Mouse (Mus musculus) CD4-positive naive resting alpha-beta T cell, adult 57 days (primary cell): Measurements from ENCODE around the gene Smurf2. TPM values are rescaled to one million over a fixed set of nuclear protein-coding genes. Genes with fewer than 3 reads are reported as not detected.

Experiments
- total RNA-seq: library from RNA; stranded (reverse); gene quantifications from one replicate; pipeline ENCODE4 v1.2.4, GENCODE M21; 2023

Gene Smurf2
- total RNA-seq: 66.1 TPM

GRCm38 (mm10) chr11:106920551-106921379, at the start of gene Smurf2:
Gene Smurf2 (minus strand): TSS chr11:106920715.

GRCm38 (mm10) chr11:106788775-106789459, 131.6 kb downstream of the Smurf2 start, which contains the start of the genes Ddx5 and Cep95:
Gene Ddx5 (minus strand): TSS chr11:106789185.
Gene Cep95 (plus strand): TSS chr11:106789252.

GRCm38 (mm10) chr11:106779388-106780088, 141.0 kb downstream of the Smurf2 start, which contains the start of gene Polg2:
Gene Polg2 (minus strand): TSS chr11:106779537.

Other genes starting within 250 kb of the Smurf2 start
- 222 TPM for gene Pecam1, start 170.1 kb downstream of the Smurf2 start, total RNA-seq
- gene Milr1, start 169.5 kb downstream of the Smurf2 start, total RNA-seq: 8.7 TPM
- gene Polg2, start 141.2 kb downstream of the Smurf2 start, total RNA-seq: 83.6 TPM
- 3,062 TPM for gene Ddx5, start 131.5 kb downstream of the Smurf2 start, total RNA-seq
- 39.8 TPM for gene Cep95, start 131.5 kb downstream of the Smurf2 start, total RNA-seq
- gene Kpna2, start 78.8 kb upstream of the Smurf2 start, total RNA-seq: 17.2 TPM
- not detected for gene 1810010H24Rik, start 105.0 kb upstream of the Smurf2 start, total RNA-seq
- gene Bptf, start 211.4 kb upstream of the Smurf2 start, total RNA-seq: 162 TPM